Mouse (Mus musculus) adrenal gland, adult 2 months (tissue): ENCODE measurements around the gene Fgf13. TPM values are rescaled to one million over a fixed set of nuclear protein-coding genes. Genes with fewer than 3 reads are reported as not detected.

Experiments used
- DNase-seq: peaks from one replicate; pipeline ENCODE4 v3.0.0; 2021
- polyA plus RNA-seq: library from polyadenylated mRNA; depleted of rRNA; stranded (reverse); fragments of >200 nt; gene quantifications from 2 replicates; pipeline ENCODE4 v1.2.3, GENCODE M21; 2012
- total RNA-seq, 2 experiments: library from RNA; stranded (reverse); gene quantifications; 2 replicates each; pipeline ENCODE4 v1.2.3; 2021

Fgf13 gene
- total and polyA plus RNA-seq, 3 experiments, result 0.10 to 2.9 (median 0.52) TPM

GRCm38 (mm10) chrX:59194149-59194548, 373.7 kb downstream of the Fgf13 start:
- DNase-seq, result no peak

- DNase-seq, result no peak
Measured at GRCm38 (mm10) chrX:59186922-59187321, 380.9 kb downstream of the Fgf13 start.

- DNase-seq, result no peak
Measured at GRCm38 (mm10) chrX:59182323-59182722, 385.5 kb downstream of the Fgf13 start.

- DNase-seq, result no peak
Measured at GRCm38 (mm10) chrX:59179627-59180026, 388.2 kb downstream of the Fgf13 start.

GRCm38 (mm10) chrX:59179081-59179596, 388.7 kb downstream of the Fgf13 start:
- peak; percentile 3 for DNase-seq

GRCm38 (mm10) chrX:59177653-59178052, 390.2 kb downstream of the Fgf13 start:
- no peak for DNase-seq

- no peak for DNase-seq
Measured at GRCm38 (mm10) chrX:59172200-59172599, 395.7 kb downstream of the Fgf13 start.

GRCm38 (mm10) chrX:59166763-59167162, 401.1 kb downstream of the Fgf13 start:
- DNase-seq, result no peak

- DNase-seq, result no peak
Measured at GRCm38 (mm10) chrX:59141947-59142346, 425.9 kb downstream of the Fgf13 start.

GRCm38 (mm10) chrX:59134928-59135361, 432.9 kb downstream of the Fgf13 start:
- no peak for DNase-seq

GRCm38 (mm10) chrX:59134166-59134861, 433.6 kb downstream of the Fgf13 start:
- no peak for DNase-seq

- DNase-seq, result no peak
Measured at GRCm38 (mm10) chrX:59133834-59134165, 434.1 kb downstream of the Fgf13 start.

- no peak for DNase-seq
Measured at GRCm38 (mm10) chrX:59133416-59133815, 434.5 kb downstream of the Fgf13 start.

- DNase-seq, result no peak
Measured at GRCm38 (mm10) chrX:59126637-59127036, 441.2 kb downstream of the Fgf13 start.

GRCm38 (mm10) chrX:59113187-59113586, 454.7 kb downstream of the Fgf13 start:
- DNase-seq, result no peak

GRCm38 (mm10) chrX:59085928-59086327, 481.9 kb downstream of the Fgf13 start:
- DNase-seq, result no peak

GRCm38 (mm10) chrX:59080427-59080826, 487.4 kb downstream of the Fgf13 start:
- no peak for DNase-seq

- DNase-seq, result no peak
Measured at GRCm38 (mm10) chrX:59072083-59072482, 495.8 kb downstream of the Fgf13 start.

GRCm38 (mm10) chrX:59063157-59063556, 504.7 kb downstream of the Fgf13 start:
- DNase-seq, result no peak

- no peak for DNase-seq
Measured at GRCm38 (mm10) chrX:59034969-59035368, 532.9 kb downstream of the Fgf13 start.
